8 mouse cellular contexts compared by ENCODE assay signal in the genomic region with DNA sequence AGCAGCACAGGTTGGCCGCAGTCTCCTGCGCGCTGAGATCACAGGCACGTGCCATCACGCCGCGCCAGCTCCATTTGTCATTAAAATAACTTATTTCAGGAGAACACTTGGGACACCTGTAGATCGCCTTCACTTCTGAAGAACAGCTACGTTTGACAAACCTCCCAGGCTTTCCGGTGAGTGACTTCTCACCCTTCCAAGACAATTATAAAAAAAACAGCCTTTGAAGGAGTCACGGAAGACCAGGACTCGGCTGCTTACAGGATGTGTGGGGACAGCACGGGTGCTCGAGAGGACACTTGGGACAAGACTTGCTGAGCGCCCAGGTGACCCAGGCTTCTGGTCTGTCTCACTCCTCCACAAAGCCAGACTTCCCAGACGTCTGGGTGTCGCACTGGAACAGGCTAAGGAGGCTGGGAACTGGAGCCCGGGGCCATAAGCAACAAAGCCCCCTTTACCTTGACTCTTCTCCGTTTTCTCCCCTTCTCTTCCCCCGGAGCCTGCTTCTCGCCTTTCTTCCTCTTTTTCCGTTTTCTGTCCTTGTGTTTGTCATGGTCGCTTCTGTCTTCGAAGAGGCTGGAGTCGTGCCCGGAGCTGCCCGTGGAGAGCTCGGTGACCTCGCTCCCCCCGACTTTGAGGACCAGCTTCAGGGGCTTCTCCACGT. TPM values are rescaled to one million over a fixed set of nuclear protein-coding genes. Genes with fewer than 3 reads are reported as not detected.
DNase-seq lines count a peak whose midpoint lies in the region; ATAC-seq lines count a peak whose summit lies in the region.

No protein-coding gene starts in this region.

- peak overlapping the region; percentile 80 for H3K4me2 ChIP-seq in embryonic facial prominence, embryonic 15.5 days (replicated peaks)
- peak overlapping the region; percentile 80 for H3K4me2 ChIP-seq in intestine, embryonic 16.5 days (ENCODE audit: low read depth, low read length)
- H3K4me2 ChIP-seq in liver, embryonic 16.5 days (ENCODE audit: low read depth, low read length): peak overlapping the region; percentile 80
- peak overlapping the region; percentile 95 for H3K4me2 ChIP-seq in neural tube, embryonic 15.5 days

- peak; percentile 9 to 12 for DNase-seq in left cerebral cortex, adult 8-10 months (ENCODE audit: low spot score in 2 of 2)
- no peak for DNase-seq in left cerebral cortex, adult 11 months (ENCODE audit: low spot score)
- DNase-seq in R1 (ENCODE audit: low read depth, low spot score): peak; percentile 37
- no peak for DNase-seq in ovary, postnatal 14 days (ENCODE audit: low spot score)

- H3K27me3 ChIP-seq in embryonic facial prominence, embryonic 15.5 days: no peaks in the 10 kb centered on the region
- H3K27me3 ChIP-seq in intestine, embryonic 16.5 days (replicated peaks; ENCODE audit: control insufficient read depth, insufficient read depth, low read length): no peaks in the 10 kb centered on the region
- no peaks in the 10 kb centered on the region for H3K27me3 ChIP-seq in liver, embryonic 16.5 days (ENCODE audit: control insufficient read depth, insufficient read depth, low read depth, low read length)
- H3K27me3 ChIP-seq in neural tube, embryonic 15.5 days (replicated peaks): no peaks in the 10 kb centered on the region

- H3K27ac ChIP-seq in embryonic facial prominence, embryonic 15.5 days (replicated peaks): peak overlapping the region; percentile 90
- H3K27ac ChIP-seq in intestine, embryonic 16.5 days (ENCODE audit: low read length): peak overlapping the region; percentile 87
- H3K27ac ChIP-seq in liver, embryonic 16.5 days (ENCODE audit: low read length): peak overlapping the region; percentile 84
- peak overlapping the region; percentile 87 for H3K27ac ChIP-seq in neural tube, embryonic 15.5 days (replicated peaks)

- peaks cover 30% of the 10 kb centered on the region for H3K36me3 ChIP-seq in embryonic facial prominence, embryonic 15.5 days
- H3K36me3 ChIP-seq in intestine, embryonic 16.5 days (ENCODE audit: control insufficient read depth, insufficient read depth, low read length): peaks cover 13% of the 10 kb centered on the region
- peaks cover 30% of the 10 kb centered on the region for H3K36me3 ChIP-seq in liver, embryonic 16.5 days (ENCODE audit: control insufficient read depth, insufficient read depth)
- peaks cover 27% of the 10 kb centered on the region for H3K36me3 ChIP-seq in neural tube, embryonic 15.5 days

- 1% methylated on average over 31 of the region's 31 CpGs for WGBS in embryonic facial prominence, embryonic 15.5 days
- 1% methylated on average over 31 of the region's 31 CpGs for WGBS in intestine, embryonic 16.5 days
- WGBS in liver, embryonic 16.5 days (ENCODE audit: insufficient replicate concordance): under 1% methylated on average over 31 of the region's 31 CpGs
- WGBS in neural tube, embryonic 15.5 days: 2% methylated on average over 31 of the region's 31 CpGs

- no peak for ATAC-seq in embryonic facial prominence, embryonic 15.5 days (ENCODE audit: insufficient number of reproducible peaks, low FRiP score, low TSS enrichment, low read depth)
- peak; percentile 51 for ATAC-seq in intestine, embryonic 16.5 days
- ATAC-seq in liver, embryonic 16.5 days (ENCODE audit: low read depth): no peak
- 0 out of 2 replicates have a peak, but pooled peaks have one; percentile 9 for ATAC-seq in neural tube, embryonic 15.5 days (ENCODE audit: low FRiP score)

- peak overlapping the region; percentile 93 for H3K9ac ChIP-seq in embryonic facial prominence, embryonic 15.5 days
- H3K9ac ChIP-seq in intestine, embryonic 16.5 days (ENCODE audit: low read depth, low read length): peak overlapping the region; percentile 98
- peak overlapping the region; percentile 97 for H3K9ac ChIP-seq in liver, embryonic 16.5 days (ENCODE audit: low read depth, low read length)
- peak overlapping the region; percentile 97 for H3K9ac ChIP-seq in neural tube, embryonic 15.5 days (replicated peaks)

- peaks cover 19% of the 10 kb centered on the region for H3K4me1 ChIP-seq in embryonic facial prominence, embryonic 15.5 days
- H3K4me1 ChIP-seq in intestine, embryonic 16.5 days (ENCODE audit: control insufficient read depth, insufficient read depth, low read length): peaks cover 15% of the 10 kb centered on the region
- peaks cover 22% of the 10 kb centered on the region for H3K4me1 ChIP-seq in liver, embryonic 16.5 days (ENCODE audit: control insufficient read depth, low read depth, low read length)
- peaks cover 22% of the 10 kb centered on the region for H3K4me1 ChIP-seq in neural tube, embryonic 15.5 days

- H3K4me3 ChIP-seq in embryonic facial prominence, embryonic 15.5 days (replicated peaks): peak overlapping the region; percentile 98
- H3K4me3 ChIP-seq in intestine, embryonic 16.5 days (ENCODE audit: low read length): peak overlapping the region; percentile 99
- H3K4me3 ChIP-seq in liver, embryonic 16.5 days (ENCODE audit: low read depth, low read length): peak overlapping the region; percentile 96
- peak overlapping the region; percentile 99 for H3K4me3 ChIP-seq in neural tube, embryonic 15.5 days (replicated peaks)

- no peaks in the 10 kb centered on the region for H3K9me3 ChIP-seq in embryonic facial prominence, embryonic 15.5 days (replicated peaks)
- no peaks in the 10 kb centered on the region for H3K9me3 ChIP-seq in intestine, embryonic 16.5 days (ENCODE audit: control insufficient read depth, low read length)
- H3K9me3 ChIP-seq in liver, embryonic 16.5 days (replicated peaks; ENCODE audit: control insufficient read depth, low read length): no peaks in the 10 kb centered on the region
- H3K9me3 ChIP-seq in neural tube, embryonic 15.5 days (replicated peaks): no peaks in the 10 kb centered on the region

RNA-seq across cellular contexts. Expression of a gene that starts 0.8 kb away (rescaled TPM):
- 10 to 100 TPM; 44.9 to 48.2 (median 46.3) TPM for total RNA-seq in left cerebral cortex, adult 8-10 months (2022)
- polyA plus RNA-seq in embryonic facial prominence, embryonic 15.5 days (2015; fragmentation: Nextera tagmentation; extraction: Ambion mirVana): 70.3 and 72.8 TPM in 2 replicates
- 32.9 and 38.8 TPM in 2 replicates for polyA plus RNA-seq in intestine, embryonic 16.5 days (2015; fragmentation: Nextera tagmentation; extraction: Ambion mirVana)
- polyA plus RNA-seq in liver, embryonic 16.5 days (2015; fragmentation: Nextera tagmentation; extraction: Ambion mirVana): 23.7 and 23.8 TPM in 2 replicates
- polyA plus RNA-seq in neural tube, embryonic 15.5 days (2015; fragmentation: Nextera tagmentation; extraction: Ambion mirVana): 56.5 and 64.3 TPM in 2 replicates

Comparison
In these comparisons a context has a peak if more than half of its experiments do, and no peak if none do; other contexts are left out.
1. DNase-seq: peak in left cerebral cortex, adult 8-10 months (2 of 2) and R1 (single experiment); none in left cerebral cortex, adult 11 months (single experiment) and ovary, postnatal 14 days (single experiment).
2. ATAC-seq: peak in intestine, embryonic 16.5 days (single experiment) and neural tube, embryonic 15.5 days (single experiment); none in embryonic facial prominence, embryonic 15.5 days (single experiment) and liver, embryonic 16.5 days (single experiment).
3. Peak in every context shown above with its lines, with median percentiles within 50 percentile points of each other: H3K27ac ChIP-seq, H3K4me2 ChIP-seq, H3K4me3 ChIP-seq and H3K9ac ChIP-seq.